Mouse (Mus musculus) splenic B cell, adult 2 months (primary cell): Measurements from ENCODE around the gene Gmpr.

Experiments
- DNase-seq: peaks from one replicate; pipeline ENCODE4 v3.0.0-alpha.2; 2011; ENCODE audit warnings: low read depth, low spot score
- H3K27me3 ChIP-seq: 2 replicates; pipeline ENCODE4 v1.6.1; 2012; ENCODE audit warnings: mild to moderate bottlenecking, low read length, moderate library complexity, mixed read lengths; ENCODE audit not compliant: control insufficient read depth, poor library complexity, insufficient read depth, severe bottlenecking
- H3K36me3 ChIP-seq: 2 replicates; pipeline ENCODE4 v1.6.1; 2012; ENCODE audit warnings: mild to moderate bottlenecking, low read length, moderate library complexity, mixed read lengths; ENCODE audit not compliant: control insufficient read depth, poor library complexity, insufficient read depth, severe bottlenecking

The Gmpr gene

DNA sequence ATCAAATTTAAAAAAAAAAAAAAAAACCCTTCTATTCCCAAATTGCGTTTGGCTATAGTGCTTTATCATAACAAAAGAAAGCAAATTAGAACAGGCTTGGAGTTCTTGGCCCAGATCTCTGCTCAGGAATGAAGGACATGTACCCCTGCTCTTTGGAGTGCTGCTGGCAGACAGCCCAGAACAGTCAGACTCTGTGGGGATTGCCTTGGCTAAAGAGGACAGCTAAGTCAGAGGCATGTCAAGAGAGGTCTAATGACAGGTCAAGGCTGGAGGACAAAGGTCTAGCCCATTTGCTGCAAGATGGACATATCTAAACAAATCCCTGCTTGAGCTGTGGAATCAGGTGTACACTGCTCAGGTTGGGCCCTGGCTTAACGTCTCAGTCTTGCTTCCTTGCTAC lies 20.6 kb upstream of the Gmpr start:
- DNase-seq, result no peak
- no peaks in the 10 kb centered on the region for H3K27me3 ChIP-seq

DNA sequence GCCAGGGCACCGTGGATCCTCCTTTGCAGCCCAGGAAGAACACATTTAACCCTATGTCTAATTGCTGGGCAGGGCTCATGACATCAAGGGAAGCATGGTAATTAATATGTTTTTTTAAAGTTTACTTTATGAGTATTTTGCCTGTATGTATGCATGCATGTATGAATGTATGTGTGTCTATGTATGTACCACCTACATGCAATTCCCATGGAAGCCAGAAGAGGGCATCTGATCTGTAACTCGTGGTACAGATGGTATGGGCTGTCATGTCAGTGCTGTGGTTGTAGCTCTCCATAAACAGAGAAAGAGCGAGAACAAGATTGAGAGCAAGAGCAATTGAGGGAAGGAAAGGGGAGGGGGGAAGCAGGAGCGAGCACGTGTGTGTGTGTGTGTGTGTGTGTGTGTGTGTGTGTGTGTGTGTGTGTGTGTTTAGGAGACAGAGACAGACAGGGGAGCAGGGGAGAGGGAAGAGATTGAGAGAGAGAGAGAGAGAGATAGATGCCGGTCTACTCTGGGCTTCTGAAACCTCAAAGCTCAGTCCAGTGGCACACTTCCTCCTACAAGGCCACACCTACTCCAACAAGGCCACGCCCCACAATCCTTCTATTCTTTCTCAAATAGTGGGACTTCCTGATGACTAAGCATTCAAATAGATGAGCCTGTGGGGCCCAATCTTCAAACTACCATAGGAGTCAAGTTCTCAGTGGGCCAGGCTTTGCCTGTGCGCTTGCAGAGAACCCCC lies 15.1 kb upstream of the Gmpr start:
- Histone ChIP-seq H3K27me3 (no peaks in the 10 kb centered on the region), H3K36me3 (no peaks in the 10 kb centered on the region)
- DNase-seq, result peak; percentile 35

More for the DNA sequence above, 20.6 kb upstream of the Gmpr start:
- no peaks in the 10 kb centered on the region for H3K36me3 ChIP-seq

DNA sequence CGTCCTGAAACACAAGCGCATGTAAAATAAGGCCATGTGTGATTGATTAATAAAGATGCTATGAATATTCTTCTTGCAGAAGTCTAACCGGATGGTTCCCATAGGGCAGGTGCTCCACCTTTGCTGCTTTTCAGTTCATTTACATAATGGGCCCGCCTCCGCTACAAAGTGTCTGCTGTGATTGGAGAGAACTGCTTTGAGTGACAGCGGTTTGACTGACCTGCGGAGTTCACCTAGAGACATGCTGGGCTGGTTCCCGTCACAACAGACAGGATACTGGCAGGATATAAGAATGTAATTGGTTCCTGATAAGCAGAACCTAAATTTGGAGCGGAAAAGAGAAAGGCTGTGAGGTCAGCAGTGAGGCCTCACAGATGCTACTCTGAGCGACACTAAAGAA lies 13.4 kb upstream of the Gmpr start:
- DNase-seq, result peak; percentile 63
- Histone ChIP-seq H3K27me3 (no peaks in the 10 kb centered on the region), H3K36me3 (no peaks in the 10 kb centered on the region)

GRCm38 (mm10) chr13:45498623-45499022 lies 8.6 kb upstream of the Gmpr start:
- Histone ChIP-seq H3K36me3 (no peaks in the 10 kb centered on the region), H3K27me3 (no peaks in the 10 kb centered on the region)
- DNase-seq, result no peak

DNA sequence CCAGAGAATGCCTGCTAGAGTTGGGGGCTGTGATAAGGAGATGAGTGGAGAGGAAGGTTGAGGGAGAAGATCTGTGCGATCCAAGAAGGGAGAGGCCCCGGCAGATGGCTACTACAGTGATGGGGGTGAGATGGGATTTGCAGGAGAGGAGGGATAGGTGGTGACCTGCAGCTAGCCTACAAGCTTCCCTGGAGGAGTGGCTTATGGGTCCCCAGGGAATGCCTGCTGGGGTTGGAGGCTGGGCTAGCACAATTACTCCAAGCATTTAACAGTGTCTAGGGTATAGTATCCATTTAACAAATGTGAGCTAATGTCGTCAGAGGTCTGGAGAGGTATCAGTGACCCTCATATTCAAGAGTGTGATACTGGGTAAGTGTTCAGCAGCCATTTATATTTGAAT lies 7.9 kb upstream of the Gmpr start:
- H3K36me3 ChIP-seq, result no peaks in the 10 kb centered on the region
- H3K27me3 ChIP-seq, result no peaks in the 10 kb centered on the region
- DNase-seq, result no peak

DNA sequence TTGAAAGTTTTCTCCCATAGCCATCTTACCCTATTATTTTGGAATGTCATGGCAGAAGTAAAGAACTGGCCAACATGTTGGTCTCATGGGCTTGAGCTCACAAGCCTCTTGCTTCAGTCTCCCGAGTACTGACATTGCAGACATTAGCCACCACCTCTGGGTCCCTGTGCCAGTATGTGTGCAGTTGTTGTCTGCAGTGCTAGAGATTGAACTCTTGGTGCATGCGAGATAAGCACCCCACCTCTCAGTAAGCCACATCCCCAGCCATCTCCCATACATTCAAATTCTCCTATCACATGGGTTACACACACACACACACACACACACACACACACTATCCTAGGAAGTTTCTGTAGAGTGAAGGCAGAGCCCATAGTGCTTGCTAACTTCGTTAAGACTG lies 7.3 kb upstream of the Gmpr start:
- no peak for DNase-seq
- H3K36me3 ChIP-seq, result no peaks in the 10 kb centered on the region
- no peaks in the 10 kb centered on the region for H3K27me3 ChIP-seq

DNA sequence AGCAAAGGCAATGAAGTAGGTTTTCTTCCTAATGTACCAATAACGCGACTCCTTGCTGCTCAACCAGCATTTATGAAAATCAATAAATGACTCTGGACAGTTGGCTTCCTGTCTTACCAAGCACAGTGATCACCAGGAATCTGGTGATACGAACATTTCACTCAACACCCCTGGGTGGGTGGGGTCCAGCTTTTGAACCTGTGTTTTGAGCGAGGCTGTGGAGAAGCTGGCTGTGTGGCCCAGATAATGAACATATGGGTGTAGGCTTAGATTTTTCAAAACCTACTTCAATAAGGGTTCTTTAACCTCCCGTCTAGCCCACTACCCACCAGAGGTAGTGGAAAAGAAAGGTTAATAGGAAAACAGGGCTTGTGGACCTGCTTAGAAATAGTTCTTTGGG lies 4.5 kb upstream of the Gmpr start:
- DNase-seq, result no peak
- Histone ChIP-seq H3K27me3 (no peaks in the 10 kb centered on the region), H3K36me3 (no peaks in the 10 kb centered on the region)

- DNase-seq, result no peak
- H3K27me3 ChIP-seq, result no peaks in the 10 kb centered on the region
Observed at GRCm38 (mm10) chr13:45505546-45505945, 1.7 kb upstream of the Gmpr start.

DNA sequence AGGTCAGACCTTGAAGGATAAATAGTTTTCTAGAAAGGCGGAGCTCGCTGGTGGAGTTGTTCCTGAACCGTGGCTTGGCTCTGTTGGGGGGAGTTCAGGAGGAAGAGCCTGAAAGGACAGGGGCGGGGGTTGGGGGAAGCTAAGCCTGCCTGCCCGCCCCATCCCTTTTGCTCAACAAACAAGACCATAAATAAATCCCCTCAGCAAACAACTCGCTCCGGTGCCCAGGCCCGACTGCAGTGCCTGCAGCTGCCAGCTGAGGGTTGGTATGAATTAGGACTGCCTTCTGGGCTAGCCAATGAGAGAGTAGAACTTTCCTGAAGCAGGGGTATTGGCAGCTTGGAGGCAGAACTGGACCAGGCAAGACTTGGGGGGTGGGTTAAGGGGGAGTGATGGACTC lies 1.3 kb downstream of the Gmpr start:
- Histone ChIP-seq H3K27me3 (no peaks in the 10 kb centered on the region), H3K36me3 (no peaks in the 10 kb centered on the region)
- DNase-seq, result peak; percentile 17

More at GRCm38 (mm10) chr13:45505546-45505945, 1.7 kb upstream of the Gmpr start:
- H3K36me3 ChIP-seq, result no peaks in the 10 kb centered on the region

- Histone ChIP-seq H3K36me3 (no peaks in the 10 kb centered on the region), H3K27me3 (no peaks in the 10 kb centered on the region)
- DNase-seq, result no peak
Observed at GRCm38 (mm10) chr13:45509366-45509765, 2.1 kb downstream of the Gmpr start.

GRCm38 (mm10) chr13:45511706-45512435 lies 4.6 kb downstream of the Gmpr start:
- Histone ChIP-seq H3K36me3 (no peaks in the 10 kb centered on the region), H3K27me3 (no peaks in the 10 kb centered on the region)
- no peak for DNase-seq

GRCm38 (mm10) chr13:45512531-45512930 lies 5.3 kb downstream of the Gmpr start:
- DNase-seq, result no peak
- H3K27me3 ChIP-seq, result no peaks in the 10 kb centered on the region
- no peaks in the 10 kb centered on the region for H3K36me3 ChIP-seq

GRCm38 (mm10) chr13:45513009-45513984 lies 6.1 kb downstream of the Gmpr start:
- no peaks in the 10 kb centered on the region for H3K36me3 ChIP-seq
- no peak for DNase-seq
- no peaks in the 10 kb centered on the region for H3K27me3 ChIP-seq

DNA sequence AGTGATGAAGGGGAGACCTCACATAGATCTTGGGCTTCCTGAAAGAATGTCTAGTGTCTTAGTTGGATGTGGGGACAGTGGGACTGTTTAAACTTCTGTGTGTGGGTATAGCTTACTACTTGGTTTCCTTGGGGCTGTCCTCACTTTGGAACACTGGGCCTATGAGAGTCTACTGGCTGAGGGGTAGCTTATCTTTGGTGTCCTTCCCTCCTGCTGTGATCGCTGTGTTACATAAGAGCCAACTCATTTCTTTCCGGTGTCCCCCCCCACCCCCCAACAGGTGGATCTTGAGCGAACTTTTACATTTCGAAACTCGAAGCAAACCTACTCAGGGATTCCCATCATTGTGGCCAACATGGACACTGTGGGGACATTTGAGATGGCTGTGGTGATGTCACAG lies 6.9 kb downstream of the Gmpr start:
- no peak for DNase-seq
- H3K27me3 ChIP-seq, result no peaks in the 10 kb centered on the region
- no peaks in the 10 kb centered on the region for H3K36me3 ChIP-seq
